Mouse (Mus musculus) embryonic facial prominence, embryonic 15.5 days (tissue): Measurements from ENCODE around the gene Cfap54. TPM values are rescaled to one million over a fixed set of nuclear protein-coding genes. Genes with fewer than 3 reads are reported as not detected.

Experiments used
- ATAC-seq: fragments of 200-750 bp; cut with Nextera tagmentation; 2 replicates; pipeline ENCODE4 v1.8.0; 2017; ENCODE audit warnings: low read depth, moderate TSS enrichment; ENCODE audit not compliant: insufficient number of reproducible peaks, low FRiP score, low TSS enrichment
- H3K27ac ChIP-seq: fragments of 300-500 bp; sonication (generic); replicated peaks from 2 replicates; pipeline ENCODE4 v1.5.1; 2015; ENCODE audit warnings: mild to moderate bottlenecking, inconsistent platforms
- H3K27me3 ChIP-seq: fragments of 300-500 bp; sonication (generic); 2 replicates; pipeline ENCODE4 v1.6.1; 2015; ENCODE audit warnings: inconsistent platforms
- H3K36me3 ChIP-seq: fragments of 300-500 bp; sonication (generic); 2 replicates; pipeline ENCODE4 v1.6.1; 2015; ENCODE audit warnings: mild to moderate bottlenecking, inconsistent platforms
- H3K4me1 ChIP-seq: fragments of 300-500 bp; sonication (generic); 2 replicates; pipeline ENCODE4 v1.6.1; 2015; ENCODE audit warnings: inconsistent platforms
- H3K4me2 ChIP-seq: fragments of 300-500 bp; sonication (generic); replicated peaks from 2 replicates; pipeline ENCODE4 v1.6.1; 2015; ENCODE audit warnings: mild to moderate bottlenecking, inconsistent platforms
- H3K4me3 ChIP-seq: fragments of 300-500 bp; sonication (generic); replicated peaks from 2 replicates; pipeline ENCODE4 v1.5.1; 2015; ENCODE audit warnings: mild to moderate bottlenecking, inconsistent platforms
- H3K9ac ChIP-seq: fragments of 300-500 bp; sonication (generic); 2 replicates; pipeline ENCODE4 v1.6.1; 2015; ENCODE audit warnings: inconsistent platforms
- H3K9me3 ChIP-seq: fragments of 300-500 bp; sonication (generic); replicated peaks from 2 replicates; pipeline ENCODE4 v1.6.1; 2016; ENCODE audit warnings: inconsistent platforms
- WGBS: fragments of 180-500 bp; shearing (Covaris S2); methylation state at CpG from one replicate; pipeline ENCODE4 v1.1.7; 2015; 5-methylcytosine and 5-hydroxymethylcytosine counted together
- polyA plus RNA-seq: library from polyadenylated mRNA; unstranded; fragments of >200 nt; fragmentation: Nextera tagmentation; extraction: Ambion mirVana; gene quantifications from 2 replicates; pipeline ENCODE4 v1.2.1, GENCODE M21; 2015

The Cfap54 gene
- polyA plus RNA-seq, 1 experiment from 2014 or later: 3.3 TPM

- Histone ChIP-seq H3K4me1 (no peaks in the 10 kb centered on the region), H3K9ac (no peak overlapping the region), H3K36me3 (no peaks in the 10 kb centered on the region), H3K9me3 (no peaks in the 10 kb centered on the region), H3K4me2 (no peak overlapping the region), H3K27me3 (no peaks in the 10 kb centered on the region), H3K4me3 (no peak overlapping the region), H3K27ac (no peak overlapping the region)
- 78% methylated on average over 4 of the region's 4 CpGs for WGBS
- ATAC-seq: no peak
Observed at GRCm38 (mm10) chr10:93053315-93053714, 28.1 kb downstream of the Cfap54 start.

- Histone ChIP-seq H3K9me3 (no peaks in the 10 kb centered on the region), H3K9ac (no peak overlapping the region), H3K4me2 (peak overlapping the region; percentile 51), H3K27me3 (no peaks in the 10 kb centered on the region), H3K4me1 (no peaks in the 10 kb centered on the region), H3K36me3 (no peaks in the 10 kb centered on the region), H3K27ac (no peak overlapping the region), H3K4me3 (peak overlapping the region; percentile 26)
- ATAC-seq: no peak
- WGBS: 28% methylated on average over 13 of the region's 13 CpGs
Observed at GRCm38 (mm10) chr10:93051016-93051726, 30.2 kb downstream of the Cfap54 start.

GRCm38 (mm10) chr10:93050571-93050970 lies 30.8 kb downstream of the Cfap54 start:
- 24% methylated on average over 3 of the region's 3 CpGs for WGBS

GRCm38 (mm10) chr10:93043195-93043594 lies 38.2 kb downstream of the Cfap54 start:
- H3K4me3 ChIP-seq: no peak overlapping the region
- no peak overlapping the region for H3K9ac ChIP-seq
- H3K27me3 ChIP-seq: no peaks in the 10 kb centered on the region
- H3K4me2 ChIP-seq: no peak overlapping the region
- no peaks in the 10 kb centered on the region for H3K9me3 ChIP-seq
- H3K4me1 ChIP-seq: no peaks in the 10 kb centered on the region
- no peaks in the 10 kb centered on the region for H3K36me3 ChIP-seq
- no peak for ATAC-seq
- no peak overlapping the region for H3K27ac ChIP-seq
- 92% methylated on average over 10 of the region's 10 CpGs for WGBS

More at GRCm38 (mm10) chr10:93050571-93050970, 30.8 kb downstream of the Cfap54 start:
- H3K4me1 ChIP-seq: no peaks in the 10 kb centered on the region
- H3K27me3 ChIP-seq: no peaks in the 10 kb centered on the region
- no peaks in the 10 kb centered on the region for H3K9me3 ChIP-seq
- H3K36me3 ChIP-seq: no peaks in the 10 kb centered on the region
- H3K27ac ChIP-seq: no peak overlapping the region
- ATAC-seq: no peak
- H3K4me2 ChIP-seq: no peak overlapping the region
- H3K4me3 ChIP-seq: no peak overlapping the region
- no peak overlapping the region for H3K9ac ChIP-seq

GRCm38 (mm10) chr10:93041850-93042249 lies 39.6 kb downstream of the Cfap54 start:
- Histone ChIP-seq H3K9ac (no peak overlapping the region), H3K4me2 (no peak overlapping the region), H3K9me3 (no peaks in the 10 kb centered on the region), H3K27me3 (no peaks in the 10 kb centered on the region), H3K36me3 (no peaks in the 10 kb centered on the region), H3K27ac (no peak overlapping the region), H3K4me1 (no peaks in the 10 kb centered on the region), H3K4me3 (no peak overlapping the region)
- ATAC-seq: no peak
- WGBS: 85% methylated on average over 3 of the region's 3 CpGs

GRCm38 (mm10) chr10:93041392-93041791 lies 40.0 kb downstream of the Cfap54 start:
- H3K4me1 ChIP-seq: no peaks in the 10 kb centered on the region

GRCm38 (mm10) chr10:93036532-93036931 lies 44.9 kb downstream of the Cfap54 start:
- Histone ChIP-seq H3K27ac (no peak overlapping the region), H3K9me3 (no peaks in the 10 kb centered on the region), H3K4me3 (no peak overlapping the region), H3K4me1 (no peaks in the 10 kb centered on the region), H3K4me2 (no peak overlapping the region), H3K9ac (no peak overlapping the region), H3K36me3 (no peaks in the 10 kb centered on the region), H3K27me3 (no peaks in the 10 kb centered on the region)
- no peak for ATAC-seq
- 77% methylated on average over 3 of the region's 3 CpGs for WGBS

More at GRCm38 (mm10) chr10:93041392-93041791, 40.0 kb downstream of the Cfap54 start:
- Histone ChIP-seq H3K4me2 (no peak overlapping the region), H3K27ac (no peak overlapping the region), H3K9me3 (no peaks in the 10 kb centered on the region), H3K4me3 (no peak overlapping the region), H3K9ac (no peak overlapping the region), H3K27me3 (no peaks in the 10 kb centered on the region), H3K36me3 (no peaks in the 10 kb centered on the region)
- WGBS: 79% methylated on average over 4 of the region's 4 CpGs
- no peak for ATAC-seq

GRCm38 (mm10) chr10:93035489-93035888 lies 45.9 kb downstream of the Cfap54 start:
- Histone ChIP-seq H3K4me1 (no peaks in the 10 kb centered on the region), H3K9ac (no peak overlapping the region), H3K9me3 (no peaks in the 10 kb centered on the region), H3K27me3 (no peaks in the 10 kb centered on the region), H3K36me3 (no peaks in the 10 kb centered on the region), H3K4me2 (no peak overlapping the region), H3K27ac (no peak overlapping the region), H3K4me3 (no peak overlapping the region)
- 48% methylated on average over 10 of the region's 10 CpGs for WGBS
- no peak for ATAC-seq

GRCm38 (mm10) chr10:93023295-93023694 lies 58.1 kb downstream of the Cfap54 start:
- H3K27me3 ChIP-seq: no peaks in the 10 kb centered on the region
- no peak overlapping the region for H3K4me2 ChIP-seq
- H3K9me3 ChIP-seq: no peaks in the 10 kb centered on the region
- H3K27ac ChIP-seq: no peak overlapping the region
- no peak overlapping the region for H3K4me3 ChIP-seq
- no peak for ATAC-seq
- H3K4me1 ChIP-seq: no peaks in the 10 kb centered on the region
- H3K9ac ChIP-seq: no peak overlapping the region
- no peaks in the 10 kb centered on the region for H3K36me3 ChIP-seq
- 73% methylated on average over 8 of the region's 8 CpGs for WGBS

GRCm38 (mm10) chr10:93014059-93014795 lies 67.2 kb downstream of the Cfap54 start:
- H3K27ac ChIP-seq: no peak overlapping the region
- no peak overlapping the region for H3K4me2 ChIP-seq
- no peaks in the 10 kb centered on the region for H3K9me3 ChIP-seq
- H3K9ac ChIP-seq: no peak overlapping the region
- H3K27me3 ChIP-seq: no peaks in the 10 kb centered on the region
- no peaks in the 10 kb centered on the region for H3K4me1 ChIP-seq
- H3K36me3 ChIP-seq: no peaks in the 10 kb centered on the region
- no peak overlapping the region for H3K4me3 ChIP-seq
- 37% methylated on average over 8 of the region's 8 CpGs for WGBS
- ATAC-seq: no peak

GRCm38 (mm10) chr10:93011085-93011484 lies 70.3 kb downstream of the Cfap54 start:
- H3K36me3 ChIP-seq: no peaks in the 10 kb centered on the region
- H3K9ac ChIP-seq: no peak overlapping the region
- H3K27ac ChIP-seq: no peak overlapping the region
- H3K4me3 ChIP-seq: no peak overlapping the region
- ATAC-seq: no peak
- WGBS: 71% methylated on average over 14 of the region's 14 CpGs
- no peaks in the 10 kb centered on the region for H3K27me3 ChIP-seq
- H3K9me3 ChIP-seq: no peaks in the 10 kb centered on the region
- H3K4me2 ChIP-seq: no peak overlapping the region
- H3K4me1 ChIP-seq: no peaks in the 10 kb centered on the region
